Mouse (Mus musculus) lung, adult 18-20 months (tissue): ENCODE results near the gene Cldn2.

ENCODE experiments used
- DNase-seq, 2 experiments: peaks; one replicate each; pipeline ENCODE4 v3.0.0; 2022; ENCODE audit warnings: mixed read lengths in 2 of 2

Gene Cldn2

GRCm38 (mm10) chrX:139808085-139808484 is 7.5 kb downstream of the Cldn2 start:
- DNase-seq = peak; percentile 14 to 32

- DNase-seq = no peak
These were observed 7.9 kb downstream of the Cldn2 start for GRCm38 (mm10) chrX:139808501-139808900.

- no peak for DNase-seq
These were observed 12.1 kb downstream of the Cldn2 start for GRCm38 (mm10) chrX:139812636-139813298.

GRCm38 (mm10) chrX:139813299-139814002 is 12.8 kb downstream of the Cldn2 start:
- no peak for DNase-seq

GRCm38 (mm10) chrX:139814018-139814635 is 13.5 kb downstream of the Cldn2 start:
- no peak for DNase-seq

GRCm38 (mm10) chrX:139815201-139815600 is 14.6 kb downstream of the Cldn2 start:
- DNase-seq = no peak

GRCm38 (mm10) chrX:139825402-139825801 is 24.8 kb downstream of the Cldn2 start:
- DNase-seq = no peak

GRCm38 (mm10) chrX:139826926-139827325 is 26.3 kb downstream of the Cldn2 start:
- DNase-seq = no peak

- no peak for DNase-seq
These were observed 27.9 kb downstream of the Cldn2 start for GRCm38 (mm10) chrX:139828363-139829092.

GRCm38 (mm10) chrX:139832464-139832863 is 31.8 kb downstream of the Cldn2 start:
- DNase-seq = peak; percentile 38 to 41

GRCm38 (mm10) chrX:139839057-139839456 is 38.4 kb downstream of the Cldn2 start:
- no peak for DNase-seq

- no peak for DNase-seq
These were observed 40.5 kb downstream of the Cldn2 start for GRCm38 (mm10) chrX:139841091-139841490.

- DNase-seq = no peak
These were observed 54.2 kb downstream of the Cldn2 start for GRCm38 (mm10) chrX:139854795-139855194.

- no peak for DNase-seq
These were observed 58.8 kb downstream of the Cldn2 start for GRCm38 (mm10) chrX:139859402-139859801.
